In genomic region chr1:180197956-180198355, GRCm38 (mm10) we compare ENCODE assay signal across 31 mouse cellular contexts. TPM values are rescaled to one million over a fixed set of nuclear protein-coding genes. Genes with fewer than 3 reads are reported as not detected.
DNase-seq lines count a peak whose midpoint lies in the region; ATAC-seq lines count a peak whose summit lies in the region.
"Had no signal": no experiment of that assay in that cellular context is flagged by ENCODE, and none has a peak within 500 bp of the region (broad histone marks: within the 10 kb centered on the region; RNA-seq: fewer than 3 reads in every experiment).

No protein-coding gene starts in this region.

- 85% methylated on average over 3 of the region's 3 CpGs for WGBS in midbrain, embryonic 11.5 days
- WGBS in midbrain, embryonic 15.5 days, result 90% methylated on average over 3 of the region's 3 CpGs
- 84% methylated on average over 3 of the region's 3 CpGs for WGBS in forebrain, embryonic 10.5 days

- H3K9me3 ChIP-seq in midbrain, embryonic 11.5 days (ENCODE audit: control insufficient read depth, low read length), result no peaks in the 10 kb centered on the region
- no peaks in the 10 kb centered on the region for H3K9me3 ChIP-seq in midbrain, embryonic 15.5 days
- no peaks in the 10 kb centered on the region for H3K9me3 ChIP-seq in forebrain, embryonic 10.5 days
- H3K9me3 ChIP-seq: embryonic facial prominence, embryonic 12.5 days; G1E; heart, embryonic 12.5 days; hindbrain, embryonic 13.5 days; kidney, embryonic 15.5 days; liver, embryonic 12.5 days; midbrain, embryonic 10.5 days; neural tube, embryonic 12.5 days had no signal

- H3K4me1 ChIP-seq in midbrain, embryonic 11.5 days (ENCODE audit: control insufficient read depth, insufficient read depth, low read length), result peaks cover 4% of the 10 kb centered on the region; the same call in 1 of the 2 replicates
- H3K4me1 ChIP-seq in midbrain, embryonic 15.5 days, result peaks cover 11% of the 10 kb centered on the region
- peaks cover 19% of the 10 kb centered on the region for H3K4me1 ChIP-seq in forebrain, embryonic 10.5 days

- no peak for ATAC-seq in midbrain, embryonic 11.5 days (ENCODE audit: low FRiP score)
- ATAC-seq in midbrain, embryonic 15.5 days (replicated peaks), result no peak
- ATAC-seq: forebrain, embryonic 16.5 days; intestine, postnatal 0 days; liver, embryonic 12.5 days; liver, postnatal 0 days had no signal

- peak; percentile 26 for DNase-seq in midbrain, embryonic 11.5 days (ENCODE audit: low spot score, missing footprints)
- DNase-seq in urinary bladder, postnatal 25 days (ENCODE audit: low spot score), result peak; percentile 21
- no peak for DNase-seq in urinary bladder, postnatal 4 days (ENCODE audit: low spot score in 2 of 2)
- DNase-seq in induced T-regulatory cell, adult 2 months (ENCODE audit: low read depth), result peak; percentile 43
- no peak for DNase-seq in thymus, postnatal 10 days (ENCODE audit: low spot score in 2 of 2)
- DNase-seq in forebrain, embryonic 10.5 days (ENCODE audit: extremely low spot score, low spot score), result no peak
- DNase-seq: adrenal gland, postnatal 10 days; cerebellum, adult 11 months; cerebellum, adult 9-11 months; embryo, embryonic 11 days; gastrocnemius, adult 2 months; gastrocnemius, postnatal 36 days; heart, adult 18-20 months; heart, postnatal 4 days; liver, postnatal 0 days; lung, postnatal 10 days; right cerebral cortex, adult 18-20 months; thymus, postnatal 25 days had no signal

- no peak overlapping the region for H3K9ac ChIP-seq in midbrain, embryonic 11.5 days (ENCODE audit: low read length)
- H3K9ac ChIP-seq in midbrain, embryonic 15.5 days, result no peak overlapping the region
- H3K9ac ChIP-seq: embryonic facial prominence, embryonic 12.5 days; heart, embryonic 12.5 days; hindbrain, embryonic 13.5 days; kidney, embryonic 15.5 days; liver, embryonic 12.5 days; liver, postnatal 0 days; neural tube, embryonic 12.5 days had no signal

- H3K4me2 ChIP-seq in midbrain, embryonic 11.5 days, result no peak overlapping the region
- H3K4me2 ChIP-seq in midbrain, embryonic 15.5 days, result no peak overlapping the region
- H3K4me2 ChIP-seq: embryonic facial prominence, embryonic 12.5 days; heart, embryonic 12.5 days; hindbrain, embryonic 13.5 days; kidney, embryonic 15.5 days; liver, embryonic 12.5 days; neural tube, embryonic 12.5 days had no signal

- H3K4me3 ChIP-seq in midbrain, embryonic 11.5 days (ENCODE audit: low read depth, low read length), result no peak overlapping the region
- H3K4me3 ChIP-seq in midbrain, embryonic 15.5 days, result no peak overlapping the region
- H3K4me3 ChIP-seq in forebrain, embryonic 10.5 days, result no peak overlapping the region
- H3K4me3 ChIP-seq: embryonic facial prominence, embryonic 12.5 days; gastrocnemius, adult 2 months; heart, embryonic 12.5 days; hindbrain, embryonic 13.5 days; kidney, embryonic 15.5 days; left cerebral cortex, adult 2 months; liver, embryonic 12.5 days; midbrain, embryonic 10.5 days; myocyte; neural tube, embryonic 12.5 days had no signal

- H3K27me3 ChIP-seq in midbrain, embryonic 11.5 days (ENCODE audit: control insufficient read depth, insufficient read depth, low read length), result no peaks in the 10 kb centered on the region
- peaks cover 5% of the 10 kb centered on the region for H3K27me3 ChIP-seq in midbrain, embryonic 15.5 days (replicated peaks)
- peaks cover 12% of the 10 kb centered on the region; the same call in 1 of the 2 replicates for H3K27me3 ChIP-seq in forebrain, embryonic 10.5 days (ENCODE audit: poor library complexity, severe bottlenecking)
- H3K27me3 ChIP-seq: embryonic facial prominence, embryonic 12.5 days; heart, embryonic 12.5 days; neural tube, embryonic 12.5 days had no signal

- no peak overlapping the region for H3K27ac ChIP-seq in midbrain, embryonic 11.5 days (ENCODE audit: low read depth, low read length)
- no peak overlapping the region for H3K27ac ChIP-seq in midbrain, embryonic 15.5 days
- H3K27ac ChIP-seq in forebrain, embryonic 10.5 days, result no peak overlapping the region
- H3K27ac ChIP-seq: embryonic facial prominence, embryonic 12.5 days; gastrocnemius, adult 2 months; hindbrain, embryonic 13.5 days; kidney, embryonic 15.5 days; left cerebral cortex, adult 2 months; liver, embryonic 12.5 days; midbrain, embryonic 10.5 days; neural tube, embryonic 12.5 days had no signal

- no peaks in the 10 kb centered on the region for H3K36me3 ChIP-seq in midbrain, embryonic 11.5 days (ENCODE audit: control insufficient read depth, insufficient read depth, low read length)
- no peaks in the 10 kb centered on the region for H3K36me3 ChIP-seq in midbrain, embryonic 15.5 days (replicated peaks)
- H3K36me3 ChIP-seq in forebrain, embryonic 10.5 days (replicated peaks), result no peaks in the 10 kb centered on the region
- H3K36me3 ChIP-seq: embryonic facial prominence, embryonic 12.5 days; G1E; heart, embryonic 12.5 days; hindbrain, embryonic 13.5 days; kidney, embryonic 15.5 days; liver, embryonic 12.5 days; midbrain, embryonic 10.5 days; neural tube, embryonic 12.5 days had no signal

RNA-seq across cellular contexts. Expression of gene Coq8a, which starts 1.4 kb away (rescaled TPM):
- 0.93 and 1.8 TPM in 2 replicates for polyA plus RNA-seq in midbrain, embryonic 11.5 days (2014; fragmentation: Nextera tagmentation; extraction: Ambion mirVana)
- 2.7 and 3.9 TPM in 2 replicates for polyA plus RNA-seq in midbrain, embryonic 15.5 days (2015; fragmentation: Nextera tagmentation; extraction: Ambion mirVana)
- polyA plus RNA-seq in forebrain, embryonic 10.5 days (2016; fragmentation: Nextera tagmentation; extraction: Ambion mirVana), result 1.1 TPM in 2 replicates

Comparison
In these comparisons a context has a peak if more than half of its experiments do, and no peak if none do; other contexts are left out.
1. DNase-seq: peak in midbrain, embryonic 11.5 days (single experiment), urinary bladder, postnatal 25 days (single experiment) and induced T-regulatory cell, adult 2 months (single experiment); none in urinary bladder, postnatal 4 days (0 of 2), thymus, postnatal 10 days (0 of 2) and forebrain, embryonic 10.5 days (single experiment).